Mouse (Mus musculus): ENCODE results near the gene Anapc7. TPM values are rescaled to one million over a fixed set of nuclear protein-coding genes. Genes with fewer than 3 reads are reported as not detected.
"Not testable (repeated sequence)": the region's sequence is repeated elsewhere in the genome, so short reads cannot be mapped to it uniquely, and the experiment has no call there.

Anapc7 gene
- polyA plus RNA-seq, 1 experiment, result 41.9 TPM

DNA sequence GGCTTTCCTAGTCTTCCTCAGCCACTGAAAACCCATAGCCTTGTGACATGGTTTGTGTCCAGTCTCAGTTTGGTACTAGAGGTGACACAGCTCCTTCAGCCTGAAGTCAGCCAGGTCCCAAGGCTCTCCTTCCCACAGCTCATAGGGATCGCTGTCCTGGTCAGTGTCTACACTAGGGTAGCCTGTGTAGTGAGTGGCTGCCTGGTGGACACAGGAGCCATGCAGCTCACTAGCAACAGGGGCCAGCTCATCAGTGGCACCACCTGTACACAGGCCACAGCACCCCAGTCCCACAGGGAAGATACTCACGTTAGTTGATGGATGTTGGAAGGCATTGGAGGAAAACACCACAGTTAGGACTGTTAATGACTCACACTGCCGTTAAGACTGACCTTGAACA lies 34.1 kb downstream of the Anapc7 start:
- H3K27ac ChIP-seq (ENCODE audit: insufficient read depth, low read length), result no peak overlapping the region
- H3K27me3 ChIP-seq (ENCODE audit: control insufficient read depth, insufficient read depth, low read length, poor library complexity, severe bottlenecking), result no peaks in the 10 kb centered on the region
- H3K9ac ChIP-seq (ENCODE audit: low read depth, poor library complexity, severe bottlenecking), result no peak overlapping the region
- H3K36me3 ChIP-seq (ENCODE audit: control insufficient read depth, insufficient read depth, low read length, poor library complexity, severe bottlenecking), result peaks cover 45% of the 10 kb centered on the region
- TF ChIP-seq POLR2A (IDR thresholded peaks at IDR 0.05; ENCODE audit: insufficient read depth, low read length), result no peak
- TF ChIP-seq EP300 (IDR thresholded peaks at IDR 0.05; ENCODE audit: insufficient read depth, low read depth, low read length), result no peak
- no peak for TF ChIP-seq CTCF (IDR thresholded peaks at IDR 0.05; ENCODE audit: low read depth, low read length)
- H3K4me3 ChIP-seq (ENCODE audit: low read depth, low read length), result no peak overlapping the region
- peaks cover 12% of the 10 kb centered on the region for H3K4me1 ChIP-seq (ENCODE audit: control insufficient read depth, insufficient read depth, low read length)
- no peaks in the 10 kb centered on the region for H3K9me3 ChIP-seq (replicated peaks; ENCODE audit: control insufficient read depth, insufficient read depth, low read length, poor library complexity, severe bottlenecking)

DNA sequence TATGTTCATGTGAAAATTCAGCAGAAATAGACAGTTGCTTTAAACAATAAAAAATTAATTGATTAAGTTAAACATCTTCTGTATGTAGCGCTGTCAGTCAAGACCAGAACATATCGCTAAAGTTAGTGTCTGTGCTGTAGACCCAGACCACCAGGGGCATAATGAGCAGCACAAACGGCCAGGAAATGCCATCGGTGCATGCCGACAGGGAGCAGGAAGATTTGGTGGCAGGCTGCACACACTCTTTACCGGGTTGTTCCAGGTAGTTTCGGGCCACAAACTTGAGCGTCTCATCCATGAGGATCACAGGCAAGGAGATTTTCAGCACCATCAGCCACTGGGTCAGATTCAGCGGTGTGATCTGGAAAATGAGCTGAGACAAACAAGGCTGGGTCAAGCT lies 35.6 kb downstream of the Anapc7 start:
- not testable (repeated sequence) for H3K27ac ChIP-seq (ENCODE audit: insufficient read depth, low read length); H3K9ac ChIP-seq (ENCODE audit: low read depth, poor library complexity, severe bottlenecking); H3K4me3 ChIP-seq (ENCODE audit: low read depth, low read length); H3K4me1 ChIP-seq (ENCODE audit: control insufficient read depth, insufficient read depth, low read length); H3K9me3 ChIP-seq (replicated peaks; ENCODE audit: control insufficient read depth, insufficient read depth, low read length, poor library complexity, severe bottlenecking); H3K27me3 ChIP-seq (ENCODE audit: control insufficient read depth, insufficient read depth, low read length, poor library complexity, severe bottlenecking)
- peaks cover 59% of the 10 kb centered on the region for H3K36me3 ChIP-seq (ENCODE audit: control insufficient read depth, insufficient read depth, low read length, poor library complexity, severe bottlenecking)

DNA sequence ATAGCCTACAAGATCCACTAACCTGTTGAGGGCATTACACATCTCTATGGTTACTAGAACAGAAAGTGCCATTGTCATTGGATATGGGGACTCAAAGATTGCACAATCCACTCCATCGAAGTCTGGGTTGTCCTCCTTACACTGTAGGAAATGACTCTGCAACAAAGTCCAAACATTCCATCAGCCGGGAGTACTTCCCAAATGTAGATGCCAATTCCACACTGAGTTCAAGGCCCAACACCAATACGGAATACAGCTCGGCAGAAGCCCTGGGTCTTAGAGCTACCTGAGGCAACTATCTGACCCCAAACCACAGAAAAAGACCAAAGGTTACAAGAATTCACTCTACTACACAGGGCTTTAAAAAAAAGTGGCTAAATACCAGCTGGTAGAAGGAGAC lies 36.6 kb downstream of the Anapc7 start:
- no peaks in the 10 kb centered on the region for H3K27me3 ChIP-seq (ENCODE audit: control insufficient read depth, insufficient read depth, low read length, poor library complexity, severe bottlenecking)
- H3K27ac ChIP-seq (ENCODE audit: insufficient read depth, low read length), result no peak overlapping the region
- H3K4me3 ChIP-seq (ENCODE audit: low read depth, low read length), result no peak overlapping the region
- TF ChIP-seq CTCF (IDR thresholded peaks at IDR 0.05; ENCODE audit: low read depth, low read length), result no peak
- no peak for TF ChIP-seq EP300 (IDR thresholded peaks at IDR 0.05; ENCODE audit: insufficient read depth, low read depth, low read length)
- no peak for TF ChIP-seq POLR2A (IDR thresholded peaks at IDR 0.05; ENCODE audit: insufficient read depth, low read length)
- H3K4me1 ChIP-seq (ENCODE audit: control insufficient read depth, insufficient read depth, low read length), result peaks cover 5% of the 10 kb centered on the region
- no peak overlapping the region for H3K9ac ChIP-seq (ENCODE audit: low read depth, poor library complexity, severe bottlenecking)
- H3K9me3 ChIP-seq (replicated peaks; ENCODE audit: control insufficient read depth, insufficient read depth, low read length, poor library complexity, severe bottlenecking), result no peaks in the 10 kb centered on the region
- peaks cover 69% of the 10 kb centered on the region for H3K36me3 ChIP-seq (ENCODE audit: control insufficient read depth, insufficient read depth, low read length, poor library complexity, severe bottlenecking)

DNA sequence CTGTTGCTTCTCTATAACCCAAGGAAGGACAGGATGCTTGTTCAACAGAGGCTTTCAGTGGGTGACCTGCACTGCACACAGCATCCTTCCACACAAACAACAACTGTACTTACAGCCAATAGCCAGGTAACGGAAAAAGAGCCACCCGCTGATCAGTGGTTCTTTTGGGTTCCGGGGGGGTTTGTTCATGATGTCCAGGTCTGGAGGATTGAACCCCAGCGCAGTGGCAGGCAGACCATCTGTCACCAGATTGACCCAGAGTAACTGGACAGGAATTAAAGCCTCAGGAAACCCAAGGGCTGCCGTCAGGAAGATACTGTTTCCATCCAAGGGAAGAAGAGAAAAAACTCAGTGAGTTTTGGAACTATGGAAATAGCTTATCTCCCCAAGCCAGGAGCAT lies 37.8 kb downstream of the Anapc7 start:
- Histone ChIP-seq H3K9me3 (replicated peaks; ENCODE audit: control insufficient read depth, insufficient read depth, low read length, poor library complexity, severe bottlenecking) (no peaks in the 10 kb centered on the region), H3K4me3 (ENCODE audit: low read depth, low read length) (no peak overlapping the region), H3K36me3 (ENCODE audit: control insufficient read depth, insufficient read depth, low read length, poor library complexity, severe bottlenecking) (peaks cover 82% of the 10 kb centered on the region), H3K9ac (ENCODE audit: low read depth, poor library complexity, severe bottlenecking) (no peak overlapping the region), H3K4me1 (ENCODE audit: control insufficient read depth, insufficient read depth, low read length) (peaks cover 4% of the 10 kb centered on the region), H3K27me3 (ENCODE audit: control insufficient read depth, insufficient read depth, low read length, poor library complexity, severe bottlenecking) (no peaks in the 10 kb centered on the region), H3K27ac (ENCODE audit: insufficient read depth, low read length) (no peak overlapping the region)
- TF ChIP-seq EP300 (IDR thresholded peaks at IDR 0.05; ENCODE audit: insufficient read depth, low read depth, low read length), result no peak

DNA sequence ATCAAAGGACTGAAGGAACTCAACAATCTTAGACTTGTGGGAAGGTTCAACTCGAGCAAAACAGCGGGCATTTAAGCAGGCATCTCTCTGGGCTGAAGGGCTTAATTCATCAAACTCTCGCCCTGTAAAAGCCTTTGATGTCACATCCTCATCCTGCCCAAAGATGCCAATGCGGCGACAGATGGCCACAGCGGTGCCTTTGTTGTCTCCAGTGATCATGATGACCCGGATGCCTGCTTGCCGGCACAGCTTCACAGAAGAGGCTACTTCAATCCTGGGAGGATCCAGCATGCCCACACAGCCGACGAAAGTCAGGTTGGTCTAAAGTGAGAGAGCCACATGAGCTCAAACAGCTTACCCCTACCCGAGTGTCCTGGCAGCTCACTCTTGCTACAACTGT lies 39.2 kb downstream of the Anapc7 start:
- no peaks in the 10 kb centered on the region for H3K4me1 ChIP-seq (ENCODE audit: control insufficient read depth, insufficient read depth, low read length)
- TF ChIP-seq CTCF (IDR thresholded peaks at IDR 0.05; ENCODE audit: low read depth, low read length) (no peak), EP300 (IDR thresholded peaks at IDR 0.05; ENCODE audit: insufficient read depth, low read depth, low read length) (no peak), POLR2A (IDR thresholded peaks at IDR 0.05; ENCODE audit: insufficient read depth, low read length) (no peak)
- no peak overlapping the region for H3K4me3 ChIP-seq (ENCODE audit: low read depth, low read length)

DNA sequence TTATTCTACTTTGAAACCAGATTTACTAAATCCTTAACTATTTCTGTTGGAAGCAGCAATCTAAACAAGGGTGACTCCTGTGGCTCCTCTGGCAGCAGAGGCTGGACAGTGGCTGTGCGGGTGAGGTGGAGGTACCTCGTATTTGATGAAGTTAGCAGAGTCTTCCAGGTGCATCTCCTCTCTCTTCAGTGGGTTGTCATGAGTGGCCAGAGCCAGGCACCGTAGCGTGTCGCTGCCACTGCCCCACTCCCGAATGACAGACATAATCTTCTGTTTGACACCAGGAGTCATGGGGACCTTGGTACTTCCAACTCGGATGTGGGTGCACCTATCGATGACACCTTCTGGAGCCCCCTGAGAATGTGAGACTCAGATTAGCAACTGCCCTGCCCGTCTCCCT lies 39.9 kb downstream of the Anapc7 start:
- H3K4me3 ChIP-seq (ENCODE audit: low read depth, low read length), result no peak overlapping the region
- H3K4me1 ChIP-seq (ENCODE audit: control insufficient read depth, insufficient read depth, low read length), result no peaks in the 10 kb centered on the region
- TF ChIP-seq EP300 (IDR thresholded peaks at IDR 0.05; ENCODE audit: insufficient read depth, low read depth, low read length) (no peak), POLR2A (IDR thresholded peaks at IDR 0.05; ENCODE audit: insufficient read depth, low read length) (no peak)
- no peaks in the 10 kb centered on the region for H3K27me3 ChIP-seq (ENCODE audit: control insufficient read depth, insufficient read depth, low read length, poor library complexity, severe bottlenecking)
- no peaks in the 10 kb centered on the region for H3K9me3 ChIP-seq (replicated peaks; ENCODE audit: control insufficient read depth, insufficient read depth, low read length, poor library complexity, severe bottlenecking)
- no peak overlapping the region for H3K27ac ChIP-seq (ENCODE audit: insufficient read depth, low read length)
- H3K36me3 ChIP-seq (ENCODE audit: control insufficient read depth, insufficient read depth, low read length, poor library complexity, severe bottlenecking), result peaks cover 94% of the 10 kb centered on the region
- no peak overlapping the region for H3K9ac ChIP-seq (ENCODE audit: low read depth, poor library complexity, severe bottlenecking)

More for the DNA sequence above, 39.2 kb downstream of the Anapc7 start:
- no peaks in the 10 kb centered on the region for H3K27me3 ChIP-seq (ENCODE audit: control insufficient read depth, insufficient read depth, low read length, poor library complexity, severe bottlenecking)
- no peak overlapping the region for H3K9ac ChIP-seq (ENCODE audit: low read depth, poor library complexity, severe bottlenecking)
- H3K27ac ChIP-seq (ENCODE audit: insufficient read depth, low read length), result no peak overlapping the region
- H3K36me3 ChIP-seq (ENCODE audit: control insufficient read depth, insufficient read depth, low read length, poor library complexity, severe bottlenecking), result peaks cover 92% of the 10 kb centered on the region
- no peaks in the 10 kb centered on the region for H3K9me3 ChIP-seq (replicated peaks; ENCODE audit: control insufficient read depth, insufficient read depth, low read length, poor library complexity, severe bottlenecking)

GRCm38 (mm10) chr5:122471658-122472057 lies 50.2 kb downstream of the Anapc7 start:
- Histone ChIP-seq H3K9me3 (replicated peaks; ENCODE audit: control insufficient read depth, insufficient read depth, low read length, poor library complexity, severe bottlenecking) (no peaks in the 10 kb centered on the region), H3K36me3 (ENCODE audit: control insufficient read depth, insufficient read depth, low read length, poor library complexity, severe bottlenecking) (peaks cover 89% of the 10 kb centered on the region), H3K27me3 (ENCODE audit: control insufficient read depth, insufficient read depth, low read length, poor library complexity, severe bottlenecking) (no peaks in the 10 kb centered on the region), H3K4me3 (ENCODE audit: low read depth, low read length) (no peak overlapping the region), H3K9ac (ENCODE audit: low read depth, poor library complexity, severe bottlenecking) (no peak overlapping the region), H3K4me1 (ENCODE audit: control insufficient read depth, insufficient read depth, low read length) (no peaks in the 10 kb centered on the region), H3K27ac (ENCODE audit: insufficient read depth, low read length) (no peak overlapping the region)
- TF ChIP-seq CTCF (IDR thresholded peaks at IDR 0.05; ENCODE audit: low read depth, low read length) (no peak), EP300 (IDR thresholded peaks at IDR 0.05; ENCODE audit: insufficient read depth, low read depth, low read length) (no peak), POLR2A (IDR thresholded peaks at IDR 0.05; ENCODE audit: insufficient read depth, low read length) (no peak)
